Mouse (Mus musculus) frontal cortex, postnatal 36 days (tissue): ENCODE data around the gene Slc25a13.

Source experiments
- DNase-seq, 2 experiments: peaks; one replicate each; pipeline ENCODE4 v3.0.0; 2022; ENCODE audit warnings: low spot score in 2 of 2

Slc25a13 gene

DNA sequence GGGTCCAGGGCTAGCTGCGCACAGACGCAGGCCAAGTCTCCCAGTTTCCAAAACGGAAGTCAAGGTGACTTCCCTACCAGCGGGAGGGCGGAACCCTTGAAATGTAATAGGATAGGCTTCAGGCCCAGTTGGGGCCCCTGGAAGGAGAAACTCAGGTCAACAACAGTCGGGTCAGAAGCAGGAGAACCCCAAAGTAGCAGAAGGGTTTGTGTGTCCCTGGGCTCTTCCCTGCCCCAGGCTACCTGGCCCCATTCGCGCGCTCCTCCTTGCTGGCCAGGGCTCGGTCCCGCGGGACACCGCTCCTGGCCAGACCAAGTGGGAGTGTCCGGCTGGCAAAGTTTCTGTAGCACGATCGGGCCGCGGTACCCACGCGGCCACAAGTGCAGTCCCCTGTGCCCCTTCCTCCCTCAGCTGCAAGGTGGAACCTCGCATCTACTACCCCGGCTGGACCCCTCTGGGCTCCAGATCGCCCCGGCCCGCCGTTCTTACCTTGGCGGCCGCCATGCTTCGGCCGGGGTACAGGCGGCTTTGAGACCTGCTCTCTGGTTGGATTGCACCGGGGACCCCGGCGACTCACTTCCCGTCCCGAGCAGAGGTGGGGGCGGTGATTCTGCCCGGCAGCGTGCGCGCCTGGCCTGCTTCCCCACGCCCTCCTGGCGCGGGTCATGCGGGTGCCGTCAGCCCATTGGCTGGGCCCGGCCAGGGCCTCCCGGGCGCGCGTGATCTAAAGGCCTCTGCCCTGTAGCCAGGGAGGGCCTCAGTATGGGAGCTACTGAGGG, at the start of gene Slc25a13:
Gene Slc25a13, minus strand, starts transcription at position 667 of the 779 bp plus-strand sequence.
- no peak for DNase-seq

- no peak for DNase-seq
Measured at GRCm38 (mm10) chr6:6265761-6266160, 48.8 kb upstream of the Slc25a13 start.

- DNase-seq: no peak
Measured at GRCm38 (mm10) chr6:6263293-6263911, 46.4 kb upstream of the Slc25a13 start.

GRCm38 (mm10) chr6:6260917-6261316, 43.9 kb upstream of the Slc25a13 start:
- no peak for DNase-seq

DNA sequence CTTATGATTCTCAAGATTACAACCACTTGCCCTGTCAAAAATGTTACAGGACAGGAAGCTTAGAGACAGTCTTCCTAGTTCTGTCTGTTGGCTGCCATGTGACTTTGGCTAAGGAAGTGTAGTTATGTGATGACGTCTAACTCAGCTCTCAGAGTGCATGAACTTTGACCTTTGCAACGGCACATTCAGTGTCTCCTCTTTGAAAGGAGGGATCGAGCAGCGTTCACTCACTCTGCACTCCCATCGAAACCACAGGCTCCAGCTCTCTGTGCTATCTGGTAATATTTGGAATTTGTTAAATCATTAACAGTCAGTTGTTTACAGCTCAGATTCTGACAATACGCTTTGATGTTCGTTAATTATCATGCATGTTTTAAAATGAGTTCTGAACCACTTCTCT, 31.5 kb upstream of the Slc25a13 start:
- no peak for DNase-seq

DNA sequence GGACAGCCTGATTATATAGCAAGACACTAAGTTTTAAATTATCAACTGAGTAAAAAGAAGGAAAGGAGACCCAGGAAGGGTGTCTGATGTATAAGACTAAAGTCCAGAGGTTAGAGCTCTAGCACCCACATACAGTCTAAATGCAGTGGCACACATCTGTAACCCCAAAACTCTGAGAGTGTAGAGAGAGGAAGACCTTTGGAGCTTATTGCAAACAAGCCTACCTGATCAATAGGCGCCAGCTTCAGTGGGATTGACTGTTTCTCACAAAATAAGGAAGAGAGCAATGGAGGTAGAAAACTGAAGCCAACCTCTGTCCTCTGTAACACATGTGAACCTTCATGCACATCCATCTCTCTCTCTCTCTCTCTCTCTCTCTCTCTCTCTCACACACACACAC, 26.9 kb upstream of the Slc25a13 start:
- no peak for DNase-seq

GRCm38 (mm10) chr6:6242114-6242513, 25.1 kb upstream of the Slc25a13 start:
- no peak for DNase-seq

DNA sequence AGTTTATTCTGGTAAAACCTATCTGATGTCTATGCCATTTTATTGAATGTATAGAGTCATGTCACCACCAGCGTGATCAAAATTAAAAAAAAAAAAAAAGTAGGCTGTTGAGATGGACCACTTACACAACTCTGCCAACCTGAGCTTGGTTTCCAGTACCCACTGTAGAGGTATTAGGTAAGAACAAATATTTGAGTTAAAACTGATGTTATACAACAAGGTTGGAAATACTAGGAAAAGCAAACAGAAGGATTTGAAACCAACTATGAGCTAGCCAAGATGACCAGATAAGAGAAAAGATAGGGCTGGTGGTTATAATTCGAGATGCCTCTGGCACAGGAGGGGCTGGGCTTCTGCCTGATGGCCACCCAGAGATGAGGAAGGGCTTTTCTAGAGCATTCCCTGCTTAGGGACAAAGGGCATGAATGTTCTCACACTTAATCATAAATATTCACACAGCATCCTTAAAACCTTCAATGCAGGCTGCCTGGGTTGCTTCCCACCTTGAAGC, 19.9 kb upstream of the Slc25a13 start:
- DNase-seq: no peak

GRCm38 (mm10) chr6:6230262-6230661, 13.3 kb upstream of the Slc25a13 start:
- DNase-seq: no peak

DNA sequence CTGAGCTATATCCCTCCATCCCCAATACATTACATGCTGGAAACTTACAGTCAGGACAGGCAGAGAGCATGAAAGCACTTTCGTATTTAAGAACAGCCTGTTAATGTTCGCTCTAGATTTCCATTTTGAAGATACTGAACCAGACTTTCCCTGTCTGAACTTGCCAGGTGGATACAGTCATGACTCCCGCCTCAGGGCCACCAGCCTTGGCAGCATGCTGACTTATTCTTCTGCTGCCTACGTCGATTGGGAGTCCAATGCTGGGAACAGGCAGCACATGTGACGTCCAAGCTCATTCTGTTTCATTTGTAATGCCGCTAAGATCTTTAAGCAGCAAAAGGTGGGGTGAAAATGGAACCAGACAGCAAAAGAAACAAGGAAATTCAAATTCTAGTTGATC, 5.7 kb upstream of the Slc25a13 start:
- no peak for DNase-seq

- no peak for DNase-seq
Measured at GRCm38 (mm10) chr6:6220574-6220973, 3.6 kb upstream of the Slc25a13 start.

DNA sequence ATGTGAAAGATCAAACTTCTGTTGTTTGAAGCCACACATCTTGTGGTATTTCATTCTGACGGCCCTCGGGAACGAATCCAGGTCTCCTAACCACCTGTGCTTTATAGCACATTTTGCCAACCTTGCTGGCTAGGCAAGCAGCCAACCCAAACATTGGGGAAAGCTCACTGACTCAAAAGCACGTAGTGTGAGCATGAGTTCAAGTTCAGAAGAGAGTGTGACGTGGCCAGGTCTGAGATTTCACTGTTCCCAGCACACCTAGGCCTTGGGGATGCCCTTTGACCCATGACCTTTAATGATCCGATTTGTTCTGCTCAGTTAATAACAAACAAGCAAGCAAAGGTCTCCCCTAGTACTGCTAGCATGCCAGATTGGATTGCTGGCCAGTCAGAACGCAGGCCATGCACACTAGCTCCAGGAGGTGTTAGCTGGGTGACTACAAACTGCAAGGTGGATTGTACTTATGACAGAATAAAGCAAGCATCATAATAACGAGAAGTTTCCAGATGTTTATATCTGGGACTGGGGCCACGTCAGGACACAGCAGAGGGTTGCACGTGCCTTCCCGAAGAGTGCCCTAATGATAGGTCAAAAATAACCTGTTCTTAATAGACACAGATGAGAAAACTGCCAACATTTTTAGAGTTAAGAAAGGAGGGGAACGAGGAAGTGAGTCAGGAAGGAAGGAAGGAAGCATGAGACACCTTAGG, 2.8 kb upstream of the Slc25a13 start:
- DNase-seq: no peak

GRCm38 (mm10) chr6:6217286-6217625, 283 bp upstream of the Slc25a13 start:
- DNase-seq: no peak

GRCm38 (mm10) chr6:6216120-6216506, 860 bp downstream of the Slc25a13 start:
- no peak for DNase-seq

- no peak for DNase-seq
Measured at GRCm38 (mm10) chr6:6212360-6213310, 4.3 kb downstream of the Slc25a13 start.

DNA sequence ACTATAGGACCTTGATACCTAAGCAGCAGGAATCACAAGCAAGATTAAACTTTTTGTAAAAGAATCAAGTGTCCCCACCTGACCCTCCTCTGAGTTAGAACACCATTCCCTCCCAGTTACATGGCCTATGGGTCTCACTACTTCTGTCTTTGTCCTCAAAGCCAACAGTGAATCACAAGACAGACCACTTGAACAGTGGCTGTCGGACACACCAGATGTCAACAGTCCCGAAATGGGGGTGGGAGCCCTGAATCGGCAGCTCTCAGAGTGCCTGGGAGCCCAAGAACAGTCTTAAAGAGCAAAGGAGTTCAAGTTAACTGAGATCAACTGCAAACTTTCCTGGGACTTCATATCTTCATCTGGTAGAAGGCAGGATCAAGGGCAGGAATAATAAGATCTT, 5.0 kb downstream of the Slc25a13 start:
- DNase-seq: no peak

DNA sequence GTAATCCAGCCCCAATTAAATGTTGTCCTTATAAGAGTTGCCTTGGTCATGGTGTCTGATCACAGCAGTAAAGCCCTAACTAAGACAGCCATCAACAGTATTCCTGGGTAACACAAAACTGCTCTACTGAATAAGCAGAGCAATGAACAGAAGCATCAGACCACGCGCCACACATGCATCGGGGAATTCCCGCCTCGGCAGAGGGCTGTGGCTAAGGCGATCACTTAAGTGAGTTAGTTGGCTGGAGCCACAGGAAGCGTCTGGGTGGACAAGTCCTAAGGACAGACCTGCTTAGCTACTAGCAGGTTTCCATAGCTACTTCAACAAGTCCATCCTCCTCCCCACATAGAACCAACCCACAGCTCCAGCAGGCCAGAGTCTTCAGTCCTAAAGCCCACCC, 6.3 kb downstream of the Slc25a13 start:
- DNase-seq: no peak

GRCm38 (mm10) chr6:6208351-6209059, 8.5 kb downstream of the Slc25a13 start:
- no peak for DNase-seq

- no peak for DNase-seq
Measured at GRCm38 (mm10) chr6:6207836-6208235, 9.1 kb downstream of the Slc25a13 start.

- no peak for DNase-seq
Measured at GRCm38 (mm10) chr6:6207395-6207794, 9.6 kb downstream of the Slc25a13 start.

GRCm38 (mm10) chr6:6205599-6206165, 11.3 kb downstream of the Slc25a13 start:
- no peak for DNase-seq
